Mouse (Mus musculus): ENCODE measurements around the gene Spag9. TPM values are rescaled to one million over a fixed set of nuclear protein-coding genes. Genes with fewer than 3 reads are reported as not detected.

Gene Spag9
- polyA plus RNA-seq, 1 experiment from 2014 or later = 69.9 TPM

DNA sequence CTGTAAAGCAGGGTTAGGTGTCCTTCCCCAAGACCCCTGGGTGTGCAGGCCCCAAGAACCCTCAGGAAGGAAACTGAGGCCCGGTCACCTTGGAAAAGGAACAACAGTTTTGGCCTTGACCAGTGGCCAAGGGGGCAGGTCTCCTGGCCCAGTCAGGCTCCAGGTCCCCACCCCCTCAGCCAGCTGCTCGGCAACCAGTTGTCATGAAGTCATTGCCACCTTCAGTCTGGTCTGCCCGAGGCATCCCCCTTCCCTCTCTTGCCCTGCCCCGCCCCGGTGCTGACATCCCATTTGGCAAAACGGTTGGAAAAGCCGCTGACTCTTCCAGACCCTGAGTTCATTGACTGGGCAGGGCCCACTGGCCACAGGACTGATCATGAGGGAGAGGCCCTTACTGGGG lies 140.8 kb downstream of the Spag9 start:
- H3K36me3 ChIP-seq (ENCODE audit: control insufficient read depth, insufficient read depth, low read length) = no peaks in the 10 kb centered on the region
- H3K4me2 ChIP-seq (ENCODE audit: low read depth, low read length) = no peak overlapping the region
- no peaks in the 10 kb centered on the region for H3K9me3 ChIP-seq (ENCODE audit: control insufficient read depth, low read length)
- no peak overlapping the region for H3K27ac ChIP-seq (replicated peaks; ENCODE audit: low read depth, low read length)
- H3K4me1 ChIP-seq (ENCODE audit: control insufficient read depth, insufficient read depth, low read length) = peaks cover 18% of the 10 kb centered on the region
- ATAC-seq (ENCODE audit: low read depth) = no peak
- no peak overlapping the region for H3K4me3 ChIP-seq (ENCODE audit: low read depth, low read length)
- no peaks in the 10 kb centered on the region for H3K27me3 ChIP-seq (replicated peaks; ENCODE audit: control insufficient read depth, insufficient read depth, low read length)
- no peak for DNase-seq (ENCODE audit: low spot score)
- H3K9ac ChIP-seq (ENCODE audit: low read depth, low read length) = no peak overlapping the region
- 68% methylated on average over 7 of the region's 7 CpGs for WGBS

DNA sequence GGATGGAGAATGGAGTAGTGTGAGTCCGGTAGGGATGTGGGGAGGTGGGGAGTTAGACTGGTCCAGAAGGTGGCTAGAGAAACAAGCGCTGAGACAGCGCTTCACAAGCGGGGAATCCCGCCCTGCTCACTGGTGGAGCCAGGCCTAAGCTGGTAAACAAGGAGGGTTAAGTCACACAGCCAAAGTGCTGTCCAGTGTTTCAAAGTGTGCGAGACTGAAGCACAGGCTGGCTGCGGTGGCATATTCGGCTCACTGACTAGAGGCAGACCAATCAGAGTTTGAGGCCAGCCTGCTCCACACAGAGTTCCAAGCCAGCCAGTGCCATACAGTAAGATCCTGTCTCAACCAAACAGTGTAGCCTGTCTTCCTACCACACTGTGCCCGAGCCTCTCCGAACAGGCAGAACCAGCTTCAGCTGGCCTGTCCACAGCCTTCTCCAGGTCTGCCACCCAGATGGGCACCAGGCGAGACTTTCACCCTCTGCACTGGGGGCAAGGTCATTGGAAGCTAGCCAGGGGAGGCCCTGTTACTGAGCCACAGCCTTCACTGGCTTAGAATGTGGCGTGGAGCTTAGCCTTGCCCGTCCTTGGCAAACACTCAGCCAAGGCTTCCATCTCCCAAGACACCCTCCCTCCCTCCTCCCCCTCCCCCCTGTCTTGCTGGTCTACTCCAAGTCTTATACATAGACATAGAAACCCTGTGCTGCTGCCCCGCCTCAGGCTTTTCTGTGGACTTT lies 141.6 kb downstream of the Spag9 start:
- Histone ChIP-seq H3K27me3 (replicated peaks; ENCODE audit: control insufficient read depth, insufficient read depth, low read length) (no peaks in the 10 kb centered on the region), H3K9me3 (ENCODE audit: control insufficient read depth, low read length) (no peaks in the 10 kb centered on the region), H3K36me3 (ENCODE audit: control insufficient read depth, insufficient read depth, low read length) (no peaks in the 10 kb centered on the region), H3K27ac (replicated peaks; ENCODE audit: low read depth, low read length) (peak overlapping the region; percentile 65; the same call in 1 of the 2 replicates), H3K9ac (ENCODE audit: low read depth, low read length) (peak overlapping the region; percentile 37; the same call in 1 of the 2 replicates), H3K4me2 (ENCODE audit: low read depth, low read length) (no peak overlapping the region), H3K4me3 (ENCODE audit: low read depth, low read length) (no peak overlapping the region), H3K4me1 (ENCODE audit: control insufficient read depth, insufficient read depth, low read length) (peaks cover 18% of the 10 kb centered on the region)
- ATAC-seq (ENCODE audit: low read depth) (no peak), DNase-seq (ENCODE audit: low spot score) (peak; percentile 36)
- WGBS = 67% methylated on average over 14 of the region's 14 CpGs

DNA sequence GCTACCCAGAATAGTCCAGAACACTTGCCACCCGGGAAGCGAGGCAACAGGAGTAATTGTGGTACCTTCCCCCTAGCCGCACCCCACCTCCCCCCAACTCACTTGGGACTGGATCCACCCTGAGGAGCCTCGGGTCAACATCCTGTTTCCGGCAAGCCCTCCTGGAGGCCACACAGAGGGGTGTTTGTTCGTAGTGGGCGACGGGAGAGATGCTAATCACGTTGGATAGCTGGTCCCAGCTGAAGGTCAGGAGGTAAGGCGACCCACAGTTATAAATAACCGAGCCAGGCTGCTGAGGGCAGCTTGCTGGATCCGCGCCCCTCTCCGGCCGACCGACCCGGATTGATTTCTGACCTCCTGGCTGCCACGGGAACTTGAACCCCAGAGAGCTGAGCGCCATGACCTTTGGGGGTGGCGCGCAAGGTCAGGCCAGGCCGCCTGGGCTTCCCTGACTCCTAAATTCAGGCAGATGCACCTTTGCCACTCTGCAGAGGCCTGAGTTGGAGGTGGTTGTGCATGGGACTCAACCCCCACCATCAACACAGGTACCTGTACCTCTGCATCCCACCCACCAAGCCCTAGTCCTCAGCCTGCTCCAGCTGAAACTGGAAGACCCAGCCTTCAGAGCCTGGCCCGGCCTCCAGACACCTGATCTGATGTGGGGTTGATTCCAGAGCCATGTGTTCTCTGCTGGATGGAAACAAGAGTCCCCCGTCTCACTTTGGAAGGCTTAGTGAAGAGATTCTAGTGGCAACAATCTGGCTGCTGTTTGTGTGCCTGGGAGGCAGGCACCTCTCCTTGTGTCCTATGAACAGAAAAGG lies 142.7 kb downstream of the Spag9 start:
- Histone ChIP-seq H3K4me1 (ENCODE audit: control insufficient read depth, insufficient read depth, low read length) (peaks cover 18% of the 10 kb centered on the region), H3K9ac (ENCODE audit: low read depth, low read length) (no peak overlapping the region; the same call in 1 of the 2 replicates), H3K4me2 (ENCODE audit: low read depth, low read length) (no peak overlapping the region), H3K4me3 (ENCODE audit: low read depth, low read length) (no peak overlapping the region), H3K27me3 (replicated peaks; ENCODE audit: control insufficient read depth, insufficient read depth, low read length) (no peaks in the 10 kb centered on the region), H3K9me3 (ENCODE audit: control insufficient read depth, low read length) (no peaks in the 10 kb centered on the region), H3K36me3 (ENCODE audit: control insufficient read depth, insufficient read depth, low read length) (no peaks in the 10 kb centered on the region), H3K27ac (replicated peaks; ENCODE audit: low read depth, low read length) (peak overlapping the region; percentile 65; the same call in 1 of the 2 replicates)
- ATAC-seq (ENCODE audit: low read depth) = no peak
- peak; percentile 35 for DNase-seq (ENCODE audit: low spot score)
- WGBS = 29% methylated on average over 22 of the region's 24 CpGs

- no peak overlapping the region for H3K4me3 ChIP-seq (ENCODE audit: low read depth, low read length)
- DNase-seq (ENCODE audit: low spot score) (no peak), ATAC-seq (ENCODE audit: low read depth) (no peak)
- no peaks in the 10 kb centered on the region for H3K9me3 ChIP-seq (ENCODE audit: control insufficient read depth, low read length)
- no peaks in the 10 kb centered on the region for H3K27me3 ChIP-seq (replicated peaks; ENCODE audit: control insufficient read depth, insufficient read depth, low read length)
- no peak overlapping the region for H3K27ac ChIP-seq (replicated peaks; ENCODE audit: low read depth, low read length)
- H3K4me1 ChIP-seq (ENCODE audit: control insufficient read depth, insufficient read depth, low read length) = peaks cover 13% of the 10 kb centered on the region
- H3K36me3 ChIP-seq (ENCODE audit: control insufficient read depth, insufficient read depth, low read length) = no peaks in the 10 kb centered on the region
- no peak overlapping the region for H3K9ac ChIP-seq (ENCODE audit: low read depth, low read length)
- WGBS = 71% methylated on average over 5 of the region's 5 CpGs
- no peak overlapping the region for H3K4me2 ChIP-seq (ENCODE audit: low read depth, low read length)
Observed at GRCm38 (mm10) chr11:94139232-94139620, 143.3 kb downstream of the Spag9 start.

GRCm38 (mm10) chr11:94140540-94140939 lies 144.6 kb downstream of the Spag9 start:
- Histone ChIP-seq H3K36me3 (ENCODE audit: control insufficient read depth, insufficient read depth, low read length) (no peaks in the 10 kb centered on the region), H3K4me2 (ENCODE audit: low read depth, low read length) (no peak overlapping the region), H3K4me3 (ENCODE audit: low read depth, low read length) (no peak overlapping the region), H3K9ac (ENCODE audit: low read depth, low read length) (no peak overlapping the region), H3K27ac (replicated peaks; ENCODE audit: low read depth, low read length) (no peak overlapping the region), H3K27me3 (replicated peaks; ENCODE audit: control insufficient read depth, insufficient read depth, low read length) (no peaks in the 10 kb centered on the region), H3K4me1 (ENCODE audit: control insufficient read depth, insufficient read depth, low read length) (peaks cover 9% of the 10 kb centered on the region), H3K9me3 (ENCODE audit: control insufficient read depth, low read length) (no peaks in the 10 kb centered on the region)
- 79% methylated on average over 3 of the region's 3 CpGs for WGBS
- DNase-seq (ENCODE audit: low spot score) = no peak
- no peak for ATAC-seq (ENCODE audit: low read depth)

- no peak overlapping the region for H3K27ac ChIP-seq (replicated peaks; ENCODE audit: low read depth, low read length)
- no peak for DNase-seq (ENCODE audit: low spot score)
- H3K4me1 ChIP-seq (ENCODE audit: control insufficient read depth, insufficient read depth, low read length) = peaks cover 9% of the 10 kb centered on the region
- no peaks in the 10 kb centered on the region for H3K27me3 ChIP-seq (replicated peaks; ENCODE audit: control insufficient read depth, insufficient read depth, low read length)
- H3K9me3 ChIP-seq (ENCODE audit: control insufficient read depth, low read length) = no peaks in the 10 kb centered on the region
- WGBS = 50% methylated on average over 3 of the region's 3 CpGs
- H3K4me3 ChIP-seq (ENCODE audit: low read depth, low read length) = no peak overlapping the region
- no peaks in the 10 kb centered on the region for H3K36me3 ChIP-seq (ENCODE audit: control insufficient read depth, insufficient read depth, low read length)
- no peak overlapping the region for H3K4me2 ChIP-seq (ENCODE audit: low read depth, low read length)
- no peak overlapping the region for H3K9ac ChIP-seq (ENCODE audit: low read depth, low read length)
- no peak for ATAC-seq (ENCODE audit: low read depth)
Observed at GRCm38 (mm10) chr11:94141564-94141963, 145.7 kb downstream of the Spag9 start.

DNA sequence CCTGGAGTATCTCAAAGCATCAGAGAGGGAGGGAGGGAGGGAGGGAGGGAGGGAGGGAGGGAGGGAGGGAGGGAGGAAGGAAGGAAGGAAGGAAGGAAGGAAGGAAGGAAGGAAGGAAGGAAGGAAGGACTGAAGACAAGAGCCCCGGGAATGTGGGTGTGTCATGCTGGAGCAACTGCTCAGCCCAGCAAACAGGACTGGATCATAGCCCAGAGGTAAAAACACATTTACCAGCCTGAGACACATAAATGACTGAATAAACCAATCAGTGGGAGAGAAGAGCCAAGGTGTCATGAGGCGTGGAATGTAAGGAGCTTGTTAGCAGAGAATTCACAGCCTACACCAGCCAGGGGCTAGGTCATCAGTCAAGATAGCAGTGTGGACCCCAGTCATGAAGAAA lies 147.4 kb downstream of the Spag9 start:
- H3K27me3 ChIP-seq (replicated peaks; ENCODE audit: control insufficient read depth, insufficient read depth, low read length) = no peaks in the 10 kb centered on the region
- 58% methylated on average over 2 of the region's 2 CpGs for WGBS
- no peak for ATAC-seq (ENCODE audit: low read depth)

DNA sequence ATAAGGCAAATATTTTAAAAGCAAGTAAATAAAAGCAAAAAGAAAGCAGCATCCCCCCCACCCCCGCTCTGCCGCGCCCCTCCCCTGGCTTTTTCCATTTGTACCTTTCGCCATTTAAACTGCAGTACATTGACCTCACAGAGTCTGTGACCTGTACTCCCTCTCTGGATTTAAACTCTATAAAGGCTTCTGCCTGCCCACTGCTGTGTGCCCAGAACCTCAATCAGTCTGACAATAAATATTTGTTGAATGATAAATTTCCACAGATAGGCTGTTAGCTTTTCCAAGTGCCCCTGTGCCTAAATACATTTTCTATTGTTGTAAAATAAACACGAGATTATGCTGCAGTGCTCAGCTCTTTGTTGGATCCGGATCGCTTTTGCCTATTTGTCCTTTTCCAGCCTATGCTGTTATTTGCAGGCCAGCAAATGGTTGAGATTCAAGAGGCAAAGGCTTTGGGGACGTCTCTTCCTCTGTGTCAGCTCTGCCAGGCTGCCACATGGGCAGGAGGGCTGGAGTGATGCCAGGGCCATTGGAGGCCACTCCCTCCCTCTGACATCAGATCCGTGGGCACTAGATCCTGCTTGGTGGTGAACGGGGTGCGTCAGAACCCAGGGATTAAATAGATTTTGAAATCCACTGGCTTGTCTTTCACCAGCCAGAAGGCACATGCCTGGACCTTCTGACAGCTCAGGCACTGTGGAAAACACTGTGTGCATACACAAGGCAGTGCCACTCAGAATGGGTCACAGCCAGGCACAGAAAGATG lies 149.1 kb downstream of the Spag9 start:
- H3K27me3 ChIP-seq (replicated peaks; ENCODE audit: control insufficient read depth, insufficient read depth, low read length) = peaks cover 2% of the 10 kb centered on the region; the same call in 1 of the 2 replicates
- DNase-seq (ENCODE audit: low spot score) (peak; percentile 75), ATAC-seq (ENCODE audit: low read depth) (peak; percentile 62)
- H3K4me2 ChIP-seq (ENCODE audit: low read depth, low read length) = no peak overlapping the region
- no peaks in the 10 kb centered on the region for H3K4me1 ChIP-seq (ENCODE audit: control insufficient read depth, insufficient read depth, low read length)
- 73% methylated on average over 11 of the region's 11 CpGs for WGBS
- H3K4me3 ChIP-seq (ENCODE audit: low read depth, low read length) = no peak overlapping the region
- H3K27ac ChIP-seq (replicated peaks; ENCODE audit: low read depth, low read length) = no peak overlapping the region
- H3K36me3 ChIP-seq (ENCODE audit: control insufficient read depth, insufficient read depth, low read length) = no peaks in the 10 kb centered on the region
- no peak overlapping the region for H3K9ac ChIP-seq (ENCODE audit: low read depth, low read length)
- H3K9me3 ChIP-seq (ENCODE audit: control insufficient read depth, low read length) = no peaks in the 10 kb centered on the region

More for the DNA sequence above, 147.4 kb downstream of the Spag9 start:
- no peak for DNase-seq (ENCODE audit: low spot score)
- no peak overlapping the region for H3K4me3 ChIP-seq (ENCODE audit: low read depth, low read length)
- peaks cover 5% of the 10 kb centered on the region for H3K4me1 ChIP-seq (ENCODE audit: control insufficient read depth, insufficient read depth, low read length)
- no peaks in the 10 kb centered on the region for H3K9me3 ChIP-seq (ENCODE audit: control insufficient read depth, low read length)
- H3K9ac ChIP-seq (ENCODE audit: low read depth, low read length) = no peak overlapping the region
- H3K4me2 ChIP-seq (ENCODE audit: low read depth, low read length) = no peak overlapping the region
- H3K27ac ChIP-seq (replicated peaks; ENCODE audit: low read depth, low read length) = no peak overlapping the region
- no peaks in the 10 kb centered on the region for H3K36me3 ChIP-seq (ENCODE audit: control insufficient read depth, insufficient read depth, low read length)
